Mouse (Mus musculus): ENCODE results near the gene Zmynd11.

Zmynd11 gene

GRCm38 (mm10) chr13:9656613-9657012 is 108.5 kb downstream of the Zmynd11 start:
- no peak for DNase-seq (ENCODE audit: low read depth, low spot score)

GRCm38 (mm10) chr13:9653018-9653417 is 112.1 kb downstream of the Zmynd11 start:
- no peak for DNase-seq (ENCODE audit: low read depth, low spot score)

- DNase-seq (ENCODE audit: low read depth, low spot score) = peak; percentile 39
Measured at GRCm38 (mm10) chr13:9650580-9650979, 114.5 kb downstream of the Zmynd11 start.

- no peak for DNase-seq (ENCODE audit: low read depth, low spot score)
Measured at GRCm38 (mm10) chr13:9649894-9650293, 115.2 kb downstream of the Zmynd11 start.

GRCm38 (mm10) chr13:9648716-9649115 is 116.4 kb downstream of the Zmynd11 start:
- DNase-seq (ENCODE audit: low read depth, low spot score) = no peak

- no peak for DNase-seq (ENCODE audit: low read depth, low spot score)
Measured at GRCm38 (mm10) chr13:9637949-9638348, 127.2 kb downstream of the Zmynd11 start.

GRCm38 (mm10) chr13:9636505-9636904 is 128.6 kb downstream of the Zmynd11 start:
- peak; percentile 70 for DNase-seq (ENCODE audit: low read depth, low spot score)

- no peak for DNase-seq (ENCODE audit: low read depth, low spot score)
Measured at GRCm38 (mm10) chr13:9635951-9636350, 129.2 kb downstream of the Zmynd11 start.

Data from brain, adult 2 months (tissue).